Mouse (Mus musculus) forebrain, embryonic 13.5 days (tissue): ENCODE results near the gene Fitm2. TPM values are rescaled to one million over a fixed set of nuclear protein-coding genes. Genes with fewer than 3 reads are reported as not detected.

ENCODE experiments used
- ATAC-seq: fragments of 200-750 bp; cut with Nextera tagmentation; 2 replicates; pipeline ENCODE4 v1.8.0; 2017
- H3K27ac ChIP-seq: fragments of 300-500 bp; sonication (generic); 2 replicates; pipeline ENCODE4 v1.5.1; 2015; ENCODE audit warnings: inconsistent platforms, mild to moderate bottlenecking, moderate library complexity
- H3K27me3 ChIP-seq: fragments of 300-500 bp; sonication (generic); 2 replicates; pipeline ENCODE4 v1.6.1; 2015; ENCODE audit warnings: mild to moderate bottlenecking, inconsistent platforms
- H3K36me3 ChIP-seq: fragments of 300-500 bp; sonication (generic); 2 replicates; pipeline ENCODE4 v1.6.1; 2015; ENCODE audit warnings: mild to moderate bottlenecking, inconsistent platforms; ENCODE audit not compliant: poor library complexity, severe bottlenecking
- H3K4me1 ChIP-seq: fragments of 300-500 bp; sonication (generic); 2 replicates; pipeline ENCODE4 v1.6.1; 2015; ENCODE audit warnings: inconsistent platforms
- H3K4me2 ChIP-seq: fragments of 300-500 bp; sonication (generic); 2 replicates; pipeline ENCODE4 v1.6.1; 2015; ENCODE audit warnings: inconsistent platforms, mild to moderate bottlenecking, moderate library complexity
- H3K4me3 ChIP-seq: fragments of 300-500 bp; sonication (generic); 2 replicates; pipeline ENCODE4 v1.5.1; 2015; ENCODE audit warnings: mild to moderate bottlenecking, inconsistent platforms
- H3K9ac ChIP-seq: fragments of 300-500 bp; sonication (generic); 2 replicates; pipeline ENCODE4 v1.6.1; 2015; ENCODE audit warnings: mild to moderate bottlenecking, inconsistent platforms
- H3K9me3 ChIP-seq: fragments of 300-500 bp; sonication (generic); replicated peaks from 2 replicates; pipeline ENCODE4 v1.6.1; 2016; ENCODE audit warnings: inconsistent platforms
- WGBS: fragments of 180-500 bp; shearing (Covaris S2); methylation state at CpG from one replicate; pipeline ENCODE4 v1.1.7; 2015; 5-methylcytosine and 5-hydroxymethylcytosine counted together
- polyA plus RNA-seq: library from polyadenylated mRNA; unstranded; fragments of >200 nt; fragmentation: Nextera tagmentation; extraction: Ambion mirVana; gene quantifications from 2 replicates; pipeline ENCODE4 v1.2.1, GENCODE M21; 2015

Fitm2 gene
- polyA plus RNA-seq, 1 experiment from 2014 or later: 10.2 TPM

- Histone ChIP-seq H3K4me2 (peak overlapping the region; percentile 71), H3K9ac (peak overlapping the region; percentile 84), H3K9me3 (no peaks in the 10 kb centered on the region), H3K4me1 (peaks cover 33% of the 10 kb centered on the region), H3K27ac (peak overlapping the region; percentile 71; the same call in 1 of the 2 replicates), H3K27me3 (0 out of 2 replicates have a peak, but pooled peaks cover 3% of the 10 kb centered on the region), H3K4me3 (peak overlapping the region; percentile 80), H3K36me3 (no peaks in the 10 kb centered on the region)
- no peak for ATAC-seq
- 80% methylated on average over 1 of the region's 1 CpGs for WGBS
These were observed 32.9 kb downstream of the Fitm2 start for GRCm38 (mm10) chr2:163439488-163439887.

DNA sequence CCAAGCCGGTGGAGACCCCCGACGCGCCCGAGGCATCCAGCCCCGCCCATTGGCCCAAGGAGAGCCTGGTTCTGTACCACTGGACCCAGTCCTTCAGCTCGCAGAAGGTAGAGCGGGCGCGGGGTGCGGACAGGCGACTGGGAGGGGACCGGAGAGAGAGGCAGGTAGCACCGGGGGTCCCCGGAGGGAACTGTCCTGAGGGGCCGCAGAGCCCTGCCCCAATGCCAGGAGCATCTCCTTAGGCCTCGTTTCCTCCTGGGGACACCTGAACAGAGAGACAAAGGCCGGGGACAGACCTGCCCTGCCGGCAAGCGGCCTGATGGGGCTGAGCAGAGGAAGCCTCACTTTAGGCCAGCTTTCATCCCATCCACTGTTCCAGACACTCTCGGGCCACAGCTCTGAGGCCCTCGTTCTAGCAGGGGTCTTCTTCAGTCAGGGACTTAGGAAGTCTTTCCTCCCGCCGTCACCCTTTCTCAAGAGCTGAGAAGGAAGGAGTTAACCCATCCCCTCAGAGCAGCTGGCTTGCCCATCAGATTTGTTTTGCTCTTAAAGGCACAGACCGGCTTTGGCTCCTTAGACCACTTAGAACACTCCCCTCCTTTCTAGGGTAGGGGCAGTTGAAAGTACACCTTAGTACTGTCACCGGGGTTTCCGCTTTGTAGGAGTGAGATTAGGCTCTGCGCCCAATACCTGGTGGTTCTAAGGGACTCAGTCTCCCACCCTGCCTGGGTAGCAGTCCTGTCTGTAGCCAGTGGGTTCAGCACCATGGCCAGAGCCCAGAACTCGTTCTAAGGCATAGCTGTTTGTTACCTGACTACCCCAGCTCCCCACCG is 33.6 kb downstream of the Fitm2 start:
- WGBS: 1% methylated on average over 30 of the region's 30 CpGs
- Histone ChIP-seq H3K36me3 (no peaks in the 10 kb centered on the region), H3K9ac (peak overlapping the region; percentile 84), H3K4me1 (peaks cover 33% of the 10 kb centered on the region), H3K4me3 (peak overlapping the region; percentile 80), H3K9me3 (no peaks in the 10 kb centered on the region), H3K4me2 (peak overlapping the region; percentile 71), H3K27ac (peak overlapping the region; percentile 71), H3K27me3 (0 out of 2 replicates have a peak, but pooled peaks cover 3% of the 10 kb centered on the region)
- peak; percentile 69 for ATAC-seq

GRCm38 (mm10) chr2:163438246-163438618 is 34.2 kb downstream of the Fitm2 start, which contains the start of gene Gdap1l1:
Gene Gdap1l1, plus strand, starts transcription at chr2:163438476.
- peak; percentile 92 for ATAC-seq
- H3K4me2 ChIP-seq: peak within 1 kb of the TSS; percentile 71
- peak within 1 kb of the TSS; percentile 71 for H3K27ac ChIP-seq
- peaks cover 33% of the 10 kb centered on the region for H3K4me1 ChIP-seq
- 0 out of 2 replicates have a peak, but pooled peaks cover 3% of the 10 kb centered on the region for H3K27me3 ChIP-seq
- peak within 1 kb of the TSS; percentile 84 for H3K9ac ChIP-seq
- peak within 1 kb of the TSS; percentile 80 for H3K4me3 ChIP-seq
- WGBS: 0% methylated on average over 15 of the region's 18 CpGs
- H3K9me3 ChIP-seq: no peaks in the 10 kb centered on the region
- no peaks in the 10 kb centered on the region for H3K36me3 ChIP-seq

- H3K36me3 ChIP-seq: no peaks in the 10 kb centered on the region
- H3K9ac ChIP-seq: peak overlapping the region; percentile 84
- H3K4me2 ChIP-seq: peak overlapping the region; percentile 71
- H3K4me3 ChIP-seq: peak overlapping the region; percentile 80
- 36% methylated on average over 4 of the region's 4 CpGs for WGBS
- ATAC-seq: no peak
- 0 out of 2 replicates have a peak, but pooled peaks cover 3% of the 10 kb centered on the region for H3K27me3 ChIP-seq
- peak overlapping the region; percentile 48 for H3K27ac ChIP-seq
- H3K9me3 ChIP-seq: no peaks in the 10 kb centered on the region
- peaks cover 33% of the 10 kb centered on the region for H3K4me1 ChIP-seq
These were observed 34.6 kb downstream of the Fitm2 start for GRCm38 (mm10) chr2:163437800-163438199.

- Histone ChIP-seq H3K4me3 (no peak overlapping the region), H3K27me3 (0 out of 2 replicates have a peak, but pooled peaks cover 3% of the 10 kb centered on the region), H3K9me3 (no peaks in the 10 kb centered on the region), H3K36me3 (no peaks in the 10 kb centered on the region), H3K4me2 (no peak overlapping the region), H3K9ac (no peak overlapping the region), H3K4me1 (peaks cover 9% of the 10 kb centered on the region), H3K27ac (no peak overlapping the region)
- no peak for ATAC-seq
- 23% methylated on average over 4 of the region's 4 CpGs for WGBS
These were observed 38.5 kb downstream of the Fitm2 start for GRCm38 (mm10) chr2:163433971-163434370.

DNA sequence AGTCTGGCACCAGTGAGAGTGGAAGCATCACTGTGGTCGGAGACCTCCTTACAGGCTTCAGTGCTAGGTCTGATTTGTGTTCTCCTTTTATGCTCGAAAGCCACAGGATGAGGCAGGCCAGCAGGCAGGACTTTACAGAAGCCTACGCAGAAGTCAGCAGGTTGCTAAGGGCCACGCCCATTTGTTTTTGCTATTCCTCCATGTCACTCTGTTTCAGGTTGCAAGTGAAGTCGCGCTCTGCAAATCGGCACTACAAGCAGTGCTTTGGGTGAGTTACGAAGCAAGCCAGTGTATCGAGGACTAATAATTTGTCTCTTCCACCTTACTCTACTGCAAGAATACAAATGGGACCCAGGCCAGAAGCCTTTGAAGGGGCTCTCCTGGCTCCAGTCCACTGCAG is 41.1 kb downstream of the Fitm2 start:
- H3K9me3 ChIP-seq: no peaks in the 10 kb centered on the region
- no peak for ATAC-seq
- H3K4me3 ChIP-seq: no peak overlapping the region
- H3K36me3 ChIP-seq: no peaks in the 10 kb centered on the region
- H3K27ac ChIP-seq: no peak overlapping the region
- H3K4me1 ChIP-seq: no peaks in the 10 kb centered on the region
- H3K9ac ChIP-seq: no peak overlapping the region
- no peak overlapping the region for H3K4me2 ChIP-seq
- no peaks in the 10 kb centered on the region for H3K27me3 ChIP-seq
- 90% methylated on average over 9 of the region's 9 CpGs for WGBS

DNA sequence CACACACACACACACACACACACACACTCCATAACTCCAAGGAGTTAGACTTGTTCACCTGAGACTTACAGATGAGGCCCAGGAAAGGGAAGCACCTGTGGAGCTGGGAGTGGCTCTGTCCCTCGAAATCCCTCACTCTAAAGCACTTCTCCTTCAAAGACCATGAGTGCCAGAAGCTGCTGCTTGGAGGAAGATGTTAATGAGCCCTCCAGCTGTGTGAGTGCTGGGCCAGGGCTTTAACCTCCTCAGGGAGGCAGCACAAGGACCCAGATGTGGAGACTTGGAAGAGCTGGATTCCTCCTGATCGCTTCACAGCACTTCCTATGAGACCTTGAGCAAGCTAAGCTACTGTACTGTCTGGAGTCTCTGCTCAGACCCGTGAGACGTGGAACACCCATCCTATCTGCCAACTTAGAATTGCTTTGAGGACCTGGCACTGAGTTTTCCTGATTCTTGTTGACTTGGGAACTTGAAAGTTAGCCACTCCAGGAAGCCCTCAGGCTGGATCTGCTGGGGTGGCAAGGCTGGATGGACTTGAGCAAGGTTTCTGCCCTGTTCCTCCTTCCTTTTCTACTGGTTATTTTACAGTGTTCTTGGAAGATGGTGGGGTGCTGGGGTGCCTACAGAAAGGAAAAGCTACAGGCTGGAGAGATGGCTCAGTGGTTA is 44.0 kb downstream of the Fitm2 start:
- Histone ChIP-seq H3K4me3 (no peak overlapping the region), H3K4me1 (no peaks in the 10 kb centered on the region), H3K4me2 (no peak overlapping the region), H3K27me3 (no peaks in the 10 kb centered on the region), H3K9ac (no peak overlapping the region), H3K36me3 (0 out of 2 replicates have a peak, but pooled peaks cover 3% of the 10 kb centered on the region), H3K27ac (no peak overlapping the region), H3K9me3 (no peaks in the 10 kb centered on the region)
- ATAC-seq: no peak
- WGBS: 67% methylated on average over 4 of the region's 4 CpGs

DNA sequence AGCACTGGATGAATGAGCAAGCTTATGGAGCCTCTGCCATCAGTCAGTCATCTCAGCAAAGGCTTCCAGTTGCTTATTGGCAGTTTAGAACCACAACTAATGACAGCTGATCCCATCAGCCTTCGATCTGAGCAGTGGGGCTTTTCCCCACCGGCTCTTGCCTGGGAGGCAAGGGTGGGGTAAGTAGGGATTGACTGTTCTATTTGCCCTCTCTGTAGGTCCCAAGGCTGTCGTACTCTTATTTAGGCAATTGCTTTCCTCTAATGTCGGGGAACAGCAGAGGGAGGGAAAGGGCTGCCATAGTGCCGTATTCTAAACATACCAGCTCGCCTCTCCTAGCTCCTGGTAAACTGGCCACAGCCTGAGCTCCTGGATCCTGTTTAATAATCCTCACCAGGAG is 47.8 kb downstream of the Fitm2 start, which contains the start of gene Oser1:
Gene Oser1 (minus strand): TSS at position 101 of the 400 bp plus-strand sequence.
- Histone ChIP-seq H3K27me3 (no peaks in the 10 kb centered on the region), H3K27ac (no peak within 1 kb of the TSS), H3K36me3 (peaks cover 16% of the 10 kb centered on the region; the same call in 1 of the 2 replicates), H3K4me1 (peaks cover 17% of the 10 kb centered on the region), H3K9me3 (no peaks in the 10 kb centered on the region), H3K4me2 (no peak within 1 kb of the TSS), H3K9ac (no peak within 1 kb of the TSS), H3K4me3 (no peak within 1 kb of the TSS)
- 87% methylated on average over 6 of the region's 6 CpGs for WGBS
- no peak for ATAC-seq

- Histone ChIP-seq H3K4me1 (peaks cover 25% of the 10 kb centered on the region), H3K36me3 (peaks cover 16% of the 10 kb centered on the region; the same call in 1 of the 2 replicates), H3K9me3 (no peaks in the 10 kb centered on the region), H3K4me2 (no peak overlapping the region), H3K27ac (no peak overlapping the region), H3K27me3 (no peaks in the 10 kb centered on the region), H3K9ac (no peak overlapping the region), H3K4me3 (no peak overlapping the region)
- 88% methylated on average over 9 of the region's 9 CpGs for WGBS
- no peak for ATAC-seq
These were observed 49.4 kb downstream of the Fitm2 start for GRCm38 (mm10) chr2:163422895-163423660.

DNA sequence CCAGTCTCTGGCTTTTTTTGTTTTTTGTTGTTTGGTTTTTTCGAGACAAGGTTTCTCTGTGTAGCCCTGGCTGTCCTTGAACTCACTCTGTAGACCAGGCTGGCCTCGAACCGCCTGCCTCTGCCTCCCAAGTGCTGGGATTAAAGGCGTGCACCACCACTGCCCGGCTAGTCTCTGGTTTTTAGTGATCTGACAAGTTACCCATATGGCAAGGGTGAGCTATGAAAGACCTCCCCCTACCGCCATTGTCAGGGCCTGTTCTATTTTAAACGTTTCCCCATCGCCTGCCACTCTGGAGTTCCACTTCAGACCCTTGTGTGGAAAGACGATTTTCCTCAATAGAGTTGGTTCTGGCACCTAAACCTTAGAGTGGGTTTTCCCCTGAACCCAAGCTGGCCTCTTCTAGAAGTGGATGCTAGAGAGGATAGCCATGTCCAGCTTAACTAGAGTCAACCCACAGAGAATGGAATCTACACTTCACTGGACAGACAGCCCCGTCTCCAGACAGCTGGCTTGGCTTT is 52.0 kb downstream of the Fitm2 start:
- H3K9ac ChIP-seq: peak overlapping the region; percentile 78
- peaks cover 16% of the 10 kb centered on the region; the same call in 1 of the 2 replicates for H3K36me3 ChIP-seq
- H3K4me2 ChIP-seq: peak overlapping the region; percentile 80
- H3K27me3 ChIP-seq: no peaks in the 10 kb centered on the region
- H3K4me1 ChIP-seq: peaks cover 33% of the 10 kb centered on the region
- peak overlapping the region; percentile 91 for H3K4me3 ChIP-seq
- H3K9me3 ChIP-seq: no peaks in the 10 kb centered on the region
- WGBS: 35% methylated on average over 10 of the region's 10 CpGs
- ATAC-seq: no peak
- peak overlapping the region; percentile 25; the same call in 1 of the 2 replicates for H3K27ac ChIP-seq

GRCm38 (mm10) chr2:163419346-163420045 is 52.9 kb downstream of the Fitm2 start:
- peak overlapping the region; percentile 74 for H3K27ac ChIP-seq
- H3K9me3 ChIP-seq: no peaks in the 10 kb centered on the region
- H3K36me3 ChIP-seq: peaks cover 21% of the 10 kb centered on the region
- peak overlapping the region; percentile 84 for H3K9ac ChIP-seq
- H3K4me1 ChIP-seq: peaks cover 33% of the 10 kb centered on the region
- WGBS: under 1% methylated on average over 50 of the region's 71 CpGs
- peak; percentile 99 for ATAC-seq
- no peaks in the 10 kb centered on the region for H3K27me3 ChIP-seq
- H3K4me2 ChIP-seq: peak overlapping the region; percentile 96
- H3K4me3 ChIP-seq: peak overlapping the region; percentile 91
